Mouse (Mus musculus) left cerebral cortex, postnatal 36 days (tissue): Measurements from ENCODE around the gene Map1a. TPM values are rescaled to one million over a fixed set of nuclear protein-coding genes. Genes with fewer than 3 reads are reported as not detected.

Source experiments
- DNase-seq, 2 experiments: peaks; one replicate each; pipeline ENCODE4 v3.0.0; 2021 to 2022; ENCODE audit warnings: low spot score in 2 of 2, mixed read lengths in 1 of 2
- intact Hi-C: fragments of 180-260 bp; cut with DNase I; formaldehyde crosslinking; loops from one replicate; pipeline ENCODE4 v1.15.1; 2025
- total RNA-seq, 2 experiments: library from RNA; stranded (reverse); gene quantifications; 2 replicates each; pipeline ENCODE4 v1.2.3; 2021

Map1a gene
- total RNA-seq, 2 experiments from 2014 or later: 594 to 651 TPM

DNA sequence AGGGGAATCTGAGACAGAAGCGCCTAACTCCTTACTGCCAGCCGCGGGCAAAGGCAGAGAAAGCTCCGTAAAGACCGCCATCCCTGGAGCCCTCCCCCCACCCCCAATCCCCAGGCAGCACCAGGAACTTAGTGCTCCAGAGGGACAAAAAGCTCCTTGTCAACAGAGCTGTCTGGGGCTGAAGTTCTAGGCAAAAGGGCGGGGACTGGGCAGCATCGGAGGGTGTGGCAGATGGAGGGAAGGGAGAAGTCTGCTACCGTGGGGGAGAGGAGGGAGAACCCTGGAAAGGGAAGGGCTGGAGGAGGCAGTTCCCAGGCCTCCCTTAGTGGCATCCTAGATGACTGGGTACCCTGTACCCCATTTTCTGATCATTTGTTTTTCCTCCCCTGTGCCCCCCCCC is 8.7 kb downstream of the Map1a start:
- intact Hi-C loops: loop anchor here (5.0 kb wide), 1 partner anchor 126 kb away; the partner anchor contains the start of genes Tubgcp4 and Zscan29
- no peak for DNase-seq

DNA sequence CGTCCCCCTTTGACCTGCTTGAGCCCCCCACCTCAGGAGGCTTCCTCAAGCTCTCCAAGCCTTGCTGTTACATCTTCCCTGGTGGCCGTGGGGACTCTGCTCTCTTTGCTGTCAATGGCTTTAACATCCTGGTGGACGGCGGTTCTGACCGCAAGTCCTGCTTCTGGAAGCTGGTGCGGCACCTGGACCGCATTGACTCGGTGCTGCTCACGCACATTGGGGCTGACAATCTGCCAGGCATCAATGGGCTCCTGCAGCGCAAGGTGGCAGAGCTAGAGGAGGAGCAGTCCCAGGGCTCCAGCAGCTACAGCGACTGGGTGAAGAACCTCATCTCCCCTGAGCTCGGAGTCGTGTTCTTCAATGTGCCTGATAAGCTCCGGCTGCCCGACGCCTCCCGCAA is 10.1 kb downstream of the Map1a start:
- intact Hi-C loops: loop anchor here (5.0 kb wide), 1 partner anchor 127 kb away; the partner anchor contains the start of genes Tubgcp4 and Zscan29
- no peak for DNase-seq

DNA sequence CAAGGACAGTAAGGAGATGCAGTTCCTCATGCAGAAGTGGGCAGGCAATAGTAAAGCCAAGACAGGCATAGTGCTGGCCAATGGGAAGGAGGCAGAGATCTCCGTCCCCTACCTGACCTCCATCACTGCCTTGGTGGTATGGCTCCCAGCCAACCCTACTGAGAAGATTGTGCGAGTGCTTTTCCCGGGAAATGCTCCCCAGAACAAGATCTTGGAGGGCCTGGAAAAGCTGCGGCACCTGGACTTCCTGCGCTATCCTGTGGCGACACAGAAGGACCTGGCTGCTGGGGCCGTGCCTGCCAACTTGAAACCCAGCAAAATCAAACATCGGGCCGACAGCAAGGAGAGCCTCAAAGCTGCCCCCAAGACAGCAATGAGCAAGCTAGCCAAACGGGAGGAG is 10.6 kb downstream of the Map1a start:
- DNase-seq: no peak
- intact Hi-C loops: no loop called here

DNA sequence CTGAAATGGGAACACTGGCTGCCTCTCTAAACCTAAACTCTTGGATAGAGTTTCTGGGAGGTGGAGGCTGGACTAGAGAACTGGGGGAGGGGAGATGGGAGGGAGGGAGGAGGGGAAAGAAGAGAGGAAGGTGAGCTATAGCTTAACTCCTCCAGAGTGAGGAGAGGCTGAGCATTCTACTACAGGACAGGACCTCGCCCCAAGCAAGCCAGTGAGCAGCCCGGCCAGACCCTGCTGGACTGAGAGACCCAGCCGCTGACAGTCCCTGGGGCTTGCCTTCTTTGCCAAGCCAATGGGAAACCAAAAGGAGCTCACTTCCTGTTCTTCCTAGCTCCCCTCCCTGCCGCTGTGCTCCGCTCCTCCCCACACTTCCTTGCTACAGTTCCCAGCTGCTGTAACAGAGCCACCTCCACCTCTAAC is 19.6 kb downstream of the Map1a start:
- no peak for DNase-seq
- intact Hi-C loops: no loop called here

DNA sequence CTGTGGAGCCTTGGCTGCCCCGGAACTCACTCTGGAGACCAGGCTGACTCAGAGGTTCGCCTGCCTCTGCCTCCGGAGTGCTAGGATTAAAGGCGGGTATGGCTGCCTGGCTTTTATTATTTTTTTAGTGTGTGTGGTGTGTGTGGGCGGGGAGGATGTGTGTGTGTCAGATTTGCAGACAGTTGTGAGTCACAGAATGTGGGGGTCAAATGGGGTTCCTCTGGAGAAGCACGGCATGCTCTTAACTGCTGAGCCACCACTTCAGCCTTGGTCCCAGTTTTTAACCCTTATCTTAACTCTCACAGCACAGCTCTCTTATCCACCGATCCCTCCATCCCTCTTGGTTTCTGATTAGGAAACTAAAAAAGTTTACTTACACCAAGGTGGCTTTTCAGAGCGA is 26.9 kb downstream of the Map1a start:
- intact Hi-C loops: no loop called here

DNA sequence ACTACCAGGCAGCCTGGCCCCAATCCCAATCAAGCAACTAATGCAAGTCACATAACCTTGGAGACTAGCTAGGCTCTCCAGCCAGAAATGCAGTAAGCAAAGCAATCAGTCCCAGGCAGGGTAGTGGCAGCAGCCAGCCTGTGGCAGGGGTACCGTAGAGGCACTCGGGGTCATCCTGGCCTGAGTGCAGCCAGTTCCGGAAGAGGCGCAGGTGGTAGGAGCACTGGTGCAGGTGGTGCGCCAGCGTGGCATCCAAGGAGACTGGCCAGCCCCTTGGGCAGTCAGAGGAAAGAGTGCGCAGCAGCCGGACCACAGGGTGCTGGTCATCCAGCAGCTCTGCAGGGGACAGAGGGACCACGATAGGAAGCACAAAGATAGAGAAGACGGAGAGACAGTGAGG is 33.6 kb downstream of the Map1a start:
- DNase-seq: no peak
- intact Hi-C loops: no loop called here

More for the DNA sequence above, 26.9 kb downstream of the Map1a start:
- DNase-seq: no peak

DNA sequence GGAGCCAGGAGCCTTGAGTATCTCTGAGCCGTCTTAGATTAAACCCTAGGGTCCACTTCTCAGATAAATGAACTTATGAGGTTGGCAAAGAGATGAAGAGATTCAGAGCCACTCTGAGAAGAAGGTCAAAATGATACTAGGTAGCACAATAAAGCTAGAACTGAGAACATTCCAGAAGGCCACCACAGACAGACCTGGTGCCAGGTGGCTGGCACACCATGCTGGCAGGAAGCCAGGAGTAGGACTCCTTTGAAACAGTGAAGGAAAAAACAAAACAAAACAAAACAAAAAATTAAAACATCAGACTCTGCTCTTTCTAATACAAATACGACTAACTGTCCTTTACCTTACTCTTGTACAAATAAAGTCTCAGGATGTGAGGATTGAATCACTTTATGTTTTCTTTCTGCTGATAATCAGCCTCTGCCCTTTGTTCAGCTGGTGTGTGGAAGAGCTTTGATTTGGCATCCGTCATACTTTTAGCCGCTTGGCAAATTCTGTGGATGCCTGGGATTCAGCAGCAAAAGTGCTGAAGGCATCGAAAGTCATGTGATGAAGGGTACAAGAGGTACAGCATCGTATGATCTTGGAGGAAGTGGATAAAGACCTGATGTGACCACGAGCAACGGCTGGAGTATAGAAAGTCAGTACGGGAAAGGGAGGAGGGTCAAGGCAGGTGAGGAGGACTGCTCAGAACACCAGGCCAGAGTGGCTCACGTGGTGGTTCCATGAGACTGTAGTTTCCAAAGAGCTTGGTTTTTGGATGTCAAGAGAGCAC is 34.5 kb downstream of the Map1a start:
- intact Hi-C loops: no loop called here
- DNase-seq: no peak

DNA sequence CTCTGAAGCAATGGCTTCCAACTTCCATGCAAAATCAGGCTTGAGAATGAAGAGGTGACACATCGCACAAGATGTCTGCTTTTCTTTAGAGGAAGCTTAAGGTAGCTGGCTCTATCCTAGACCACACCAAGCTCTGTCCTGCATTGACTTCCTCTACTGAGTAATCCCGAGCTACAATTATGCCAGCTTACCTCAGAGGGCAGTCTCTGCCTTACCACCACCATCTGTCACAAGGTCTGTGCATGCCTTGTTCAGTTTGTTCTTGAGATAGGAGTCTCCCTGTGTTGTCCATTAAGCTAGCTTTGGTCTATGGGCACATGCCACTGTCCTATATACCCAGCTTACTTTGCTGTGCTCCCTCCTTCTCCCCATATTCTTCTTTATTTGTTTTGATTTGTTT is 40.1 kb downstream of the Map1a start:
- DNase-seq: no peak
- intact Hi-C loops: no loop called here

DNA sequence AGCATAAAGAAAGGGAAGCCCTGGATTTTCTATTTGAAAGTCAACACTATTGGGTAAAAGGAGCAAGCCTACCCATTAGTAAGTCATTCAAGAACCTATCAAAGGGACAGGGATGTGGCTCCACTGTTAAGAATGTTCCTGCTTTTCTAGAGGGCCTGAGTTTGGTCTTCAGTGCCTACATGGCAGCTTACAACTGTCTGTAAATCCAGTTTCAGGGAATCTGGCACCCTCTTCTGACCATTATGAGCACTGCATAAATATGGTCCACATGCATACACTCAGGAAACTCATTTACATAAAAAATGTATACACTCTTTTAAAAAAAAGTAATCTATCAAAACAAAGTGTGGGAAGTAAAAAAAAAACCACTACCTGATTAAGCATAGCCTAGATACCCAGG is 49.7 kb downstream of the Map1a start:
- no peak for DNase-seq
- intact Hi-C loops: no loop called here

DNA sequence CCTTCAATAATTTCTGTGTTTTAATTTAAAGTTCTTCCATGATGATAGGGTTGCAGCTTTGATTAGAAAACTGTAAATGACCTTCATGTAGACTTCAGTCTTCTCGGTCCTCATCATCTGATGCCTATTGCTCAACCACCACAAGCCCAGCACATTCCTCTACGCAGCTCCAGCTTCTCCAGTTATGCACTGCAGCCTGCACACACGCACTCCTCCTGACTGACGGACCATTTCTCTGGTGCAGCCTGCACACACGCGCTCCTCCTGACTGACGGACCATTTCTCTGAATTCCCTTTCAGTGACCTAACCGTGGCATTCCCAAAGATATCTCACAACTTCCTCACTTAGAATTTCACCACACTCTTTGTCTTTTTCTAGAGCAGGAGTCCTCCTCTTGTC is 63.8 kb downstream of the Map1a start:
- intact Hi-C loops: no loop called here
- DNase-seq: no peak

DNA sequence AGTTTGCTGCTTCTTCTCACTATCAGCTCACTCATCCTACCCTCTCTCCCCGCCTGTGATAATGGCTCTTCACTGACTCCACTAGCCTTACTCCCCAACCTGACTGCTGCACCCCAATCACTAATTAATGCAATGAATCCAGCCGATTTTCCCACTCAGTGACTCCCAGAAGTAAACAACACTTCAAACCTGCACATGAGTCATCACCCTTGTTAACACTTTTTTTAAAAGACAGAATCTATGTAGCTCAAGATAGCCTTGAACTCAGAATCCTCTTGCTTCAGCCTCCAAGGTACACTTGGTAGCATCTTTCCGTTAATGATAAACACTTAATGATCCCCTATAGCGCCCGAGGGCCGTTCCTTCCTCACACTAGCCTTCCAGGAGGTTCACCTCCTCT is 65.0 kb downstream of the Map1a start:
- intact Hi-C loops: no loop called here
- DNase-seq: no peak

DNA sequence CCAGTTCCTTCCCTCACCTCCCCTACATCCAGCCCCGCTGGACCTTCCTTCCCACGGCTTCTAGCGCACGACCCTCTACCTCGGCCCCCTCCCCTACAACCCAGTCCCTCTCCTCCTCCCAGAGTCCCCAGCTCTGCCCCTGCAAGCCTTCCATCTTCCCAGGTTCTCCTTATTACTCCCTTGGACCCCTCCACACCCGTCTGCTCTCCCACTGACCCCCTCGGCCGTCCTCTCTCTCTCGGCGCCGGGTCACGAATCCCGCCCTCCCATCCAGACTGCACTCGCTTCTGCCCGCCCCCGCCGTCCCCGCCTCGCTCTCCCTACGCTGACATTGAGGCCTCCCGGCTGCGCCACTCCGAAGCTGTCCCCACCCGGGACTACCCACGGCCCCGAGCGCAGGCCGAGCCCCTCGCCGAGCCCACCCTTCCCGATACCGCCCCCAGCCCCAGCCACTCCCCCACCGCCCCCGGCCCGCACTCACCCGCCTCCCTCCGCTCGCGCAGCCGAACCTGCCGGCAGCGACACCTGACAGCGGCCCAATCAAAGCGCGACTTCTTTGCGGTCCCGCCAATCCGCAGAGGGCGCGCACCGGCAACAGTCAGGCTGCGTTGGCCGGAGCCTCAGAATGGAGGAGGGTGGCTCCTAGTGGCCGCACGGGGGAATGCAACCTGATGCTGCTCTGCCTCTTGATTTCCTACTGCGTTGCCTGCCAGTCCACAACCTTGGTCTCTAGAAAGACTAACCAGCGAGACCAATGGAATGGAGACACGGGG is 65.6 kb downstream of the Map1a start, which contains the start of gene Ppip5k1:
TSS of gene Ppip5k1 (minus strand) at position 577 of the 773 bp plus-strand sequence.
- DNase-seq: peak; percentile 98 to 99
- intact Hi-C loops: no loop called here

DNA sequence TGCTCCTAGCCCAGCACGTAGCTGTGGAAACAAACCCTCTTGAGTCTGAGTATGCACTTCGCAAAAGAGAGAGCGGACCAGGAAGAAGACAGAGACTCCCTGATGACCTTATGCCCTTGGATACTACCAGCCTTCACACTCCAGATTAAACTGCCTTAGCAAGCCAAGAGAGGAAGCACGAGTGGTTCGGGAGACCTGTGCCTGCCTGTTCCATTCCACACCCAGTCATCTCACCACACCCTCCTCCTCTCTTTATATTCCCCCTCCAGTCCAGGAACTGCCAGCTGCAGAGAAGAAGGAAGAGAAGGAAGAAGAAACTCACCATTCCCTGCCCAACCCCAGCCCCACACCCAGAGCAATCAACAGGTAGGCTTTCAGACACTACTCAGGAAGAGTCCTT is 68.1 kb downstream of the Map1a start, which contains the start of gene Ckmt1:
TSS of gene Ckmt1 (plus strand) at position 221 of the 400 bp plus-strand sequence.
- intact Hi-C loops: loop anchor here (1.0 kb wide), 1 partner anchor 37 kb away; no protein-coding TSS in a partner anchor
- no peak for DNase-seq

DNA sequence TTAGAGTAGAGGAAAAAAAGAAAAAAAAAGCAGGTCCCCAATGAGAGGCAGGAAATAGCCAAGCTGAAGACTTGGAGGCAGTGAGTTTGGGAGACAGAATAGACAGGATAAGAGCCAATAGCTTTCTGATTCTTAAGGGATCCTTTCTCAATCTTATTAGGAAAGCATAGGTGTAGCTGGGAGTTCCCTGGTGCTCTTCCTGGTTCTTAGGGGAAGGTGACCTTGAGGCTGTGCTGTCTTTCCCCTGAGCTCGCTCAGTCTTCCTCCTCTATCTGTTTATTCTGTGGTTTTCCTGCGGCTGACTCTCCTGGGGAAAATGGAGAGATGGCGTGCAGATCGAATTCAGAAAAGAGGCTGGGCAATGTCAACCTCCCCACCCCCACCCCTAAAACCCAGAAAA is 68.6 kb downstream of the Map1a start:
- intact Hi-C loops: loop anchor here (1.0 kb wide), 1 partner anchor 36 kb away; no protein-coding TSS in a partner anchor
- no peak for DNase-seq

DNA sequence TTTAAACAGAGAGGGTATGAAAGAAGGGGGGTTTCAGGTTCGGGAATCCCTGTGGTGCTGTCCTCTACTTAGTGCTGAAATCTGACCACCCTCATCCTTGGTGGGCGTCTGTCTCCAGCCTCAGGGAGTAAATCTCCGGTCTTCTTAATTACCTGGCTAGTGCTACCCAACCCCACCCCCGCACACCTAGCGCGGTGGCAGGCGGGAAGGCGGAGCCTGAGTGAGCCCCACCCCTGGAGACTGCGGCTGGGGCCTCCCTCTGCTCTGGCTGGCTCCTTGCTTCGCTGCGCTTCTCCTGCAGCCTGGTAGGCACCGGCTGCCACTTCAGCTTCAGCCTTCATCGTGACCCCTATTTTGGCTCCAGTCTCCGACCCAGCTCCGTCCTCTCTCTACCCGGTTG is 69.0 kb downstream of the Map1a start:
- intact Hi-C loops: no loop called here
- peak; percentile 82 to 87 for DNase-seq

DNA sequence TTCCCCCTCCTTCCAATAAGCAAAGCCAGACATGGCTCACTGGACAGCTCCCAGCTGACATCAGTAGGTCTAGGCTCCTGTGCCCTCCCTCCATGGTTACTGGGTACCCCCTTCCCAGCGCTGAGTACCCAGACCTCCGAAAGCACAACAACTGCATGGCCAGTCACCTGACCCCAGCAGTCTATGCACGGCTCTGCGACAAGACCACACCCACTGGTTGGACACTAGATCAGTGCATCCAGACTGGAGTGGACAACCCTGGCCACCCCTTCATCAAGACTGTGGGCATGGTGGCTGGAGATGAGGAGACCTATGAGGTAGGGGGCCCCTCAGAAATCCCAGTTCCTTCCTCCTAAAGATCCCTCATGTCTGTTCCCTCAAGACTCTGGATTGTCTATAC is 70.1 kb downstream of the Map1a start:
- DNase-seq: no peak
- intact Hi-C loops: no loop called here

Other genes with a start within 250 kb of the Map1a start
- not detected for gene Tgm5, start 203.8 kb upstream of the Map1a start, total RNA-seq
- under 1 TPM in 1 of 2 experiments, not detected in 1; 0.25 TPM for gene Tgm7, start 179.8 kb upstream of the Map1a start, total RNA-seq
- 10 to 100 TPM; 16.6 to 19.9 TPM for gene Adal, start 149.2 kb upstream of the Map1a start, total RNA-seq
- 1 to 10 TPM; 7.0 to 9.4 TPM for gene Lcmt2, start 148.9 kb upstream of the Map1a start, total RNA-seq
- gene Tubgcp4, start 118.9 kb upstream of the Map1a start, total RNA-seq: 10 to 100 TPM; 35.8 to 56.6 TPM
- gene Zscan29, start 118.5 kb upstream of the Map1a start, total RNA-seq: 1 to 10 TPM; 5.8 to 7.0 TPM
- 100 to 1,000 TPM; 125 to 148 TPM for gene Trp53bp1, start 18.2 kb upstream of the Map1a start, total RNA-seq
- 100 to 1,000 TPM; 105 to 126 TPM for gene Ppip5k1, start 65.8 kb downstream of the Map1a start, total RNA-seq
- gene Ckmt1, start 68.1 kb downstream of the Map1a start, total RNA-seq: 100 to 1,000 TPM; 350 to 364 TPM
- gene Strc, start 97.6 kb downstream of the Map1a start, total RNA-seq: under 1 TPM; 0.23 to 0.30 TPM
- 100 to 1,000 TPM; 172 to 201 TPM for gene Pdia3, start 124.2 kb downstream of the Map1a start, total RNA-seq
- 1 to 10 TPM; 3.4 to 5.3 TPM for gene Catsper2, start 124.2 kb downstream of the Map1a start, total RNA-seq
- gene Ell3, start 154.7 kb downstream of the Map1a start, total RNA-seq: under 1 TPM in 1 of 2 experiments, not detected in 1; 0.20 TPM
- 100 to 1,000 TPM; 171 to 191 TPM for gene Serf2, start 159.6 kb downstream of the Map1a start, total RNA-seq
- gene Hypk, start 163.7 kb downstream of the Map1a start, total RNA-seq: 10 to 100 TPM; 20.3 to 22.6 TPM
- under 1 TPM; 0.27 to 0.39 TPM for gene Serinc4, start 167.2 kb downstream of the Map1a start, total RNA-seq
- 10 to 100 TPM; 40.1 to 42.3 TPM for gene Mfap1b, start 184.5 kb downstream of the Map1a start, total RNA-seq
- gene Mfap1a, start 217.1 kb downstream of the Map1a start, total RNA-seq: 10 to 100 TPM; 33.0 to 34.3 TPM
- gene Wdr76, start 217.1 kb downstream of the Map1a start, total RNA-seq: 1 to 10 TPM; 4.7 to 4.9 TPM